Mouse (Mus musculus) heart, postnatal 0 days (tissue): ENCODE results near the gene Scn1b. TPM values are rescaled to one million over a fixed set of nuclear protein-coding genes. Genes with fewer than 3 reads are reported as not detected.

Source experiments
- ATAC-seq: fragments of 200-750 bp; cut with Nextera tagmentation; 2 replicates; pipeline ENCODE4 v1.8.0; 2017; ENCODE audit warnings: low read depth, moderate number of reproducible peaks, moderate library complexity; ENCODE audit not compliant: insufficient read depth
- DNase-seq: peaks from one replicate; pipeline ENCODE4 v3.0.0-alpha.2; 2016; ENCODE audit warnings: low spot score
- H3K27ac ChIP-seq: fragments of 300-500 bp; sonication (generic); 2 replicates; pipeline ENCODE4 v1.5.1; 2014; ENCODE audit warnings: low read depth, mild to moderate bottlenecking
- H3K27me3 ChIP-seq: fragments of 300-500 bp; sonication (generic); 2 replicates; pipeline ENCODE4 v1.6.1; 2014; ENCODE audit warnings: low read length, mixed read lengths; ENCODE audit not compliant: control insufficient read depth, insufficient read depth
- H3K36me3 ChIP-seq: fragments of 300-500 bp; sonication (generic); replicated peaks from 2 replicates; pipeline ENCODE4 v1.6.1; 2014; ENCODE audit warnings: low read length, mixed read lengths; ENCODE audit not compliant: control insufficient read depth, insufficient read depth
- H3K4me1 ChIP-seq: fragments of 300-500 bp; sonication (generic); 2 replicates; pipeline ENCODE4 v1.6.1; 2014; ENCODE audit warnings: antibody characterized with exemption; ENCODE audit not compliant: control insufficient read depth, insufficient read depth
- H3K4me2 ChIP-seq: fragments of 300-500 bp; sonication (generic); 2 replicates; pipeline ENCODE4 v1.6.1; 2014; ENCODE audit warnings: low read depth, mild to moderate bottlenecking, low read length, moderate library complexity
- H3K4me3 ChIP-seq: fragments of 300-500 bp; sonication (generic); 2 replicates; pipeline ENCODE4 v1.5.1; 2014; ENCODE audit warnings: low read depth, low read length
- H3K9ac ChIP-seq: fragments of 300-500 bp; sonication (generic); replicated peaks from 2 replicates; pipeline ENCODE4 v1.6.1; 2014; ENCODE audit warnings: low read depth, low read length, mixed read lengths
- H3K9me3 ChIP-seq: fragments of 300-500 bp; sonication (generic); replicated peaks from 2 replicates; pipeline ENCODE4 v1.6.1; 2016; ENCODE audit warnings: low read length; ENCODE audit not compliant: control insufficient read depth
- CTCF ChIP-seq: IDR thresholded peaks from 2 replicates; pipeline ENCODE4 v1.5.1; 2016; ENCODE audit warnings: antibody characterized with exemption, control low read depth, low read depth
- EP300 ChIP-seq: IDR thresholded peaks from 2 replicates; pipeline ENCODE4 v1.6.1; 2016; ENCODE audit warnings: antibody characterized with exemption, low read depth
- WGBS: fragments of 180-500 bp; shearing (Covaris S2); extraction: QIAGEN DNeasy Blood & Tissue Kit; methylation state at CpG from one replicate; pipeline ENCODE4 v1.1.7; 2014; 5-methylcytosine and 5-hydroxymethylcytosine counted together
- polyA plus RNA-seq: library from polyadenylated mRNA; unstranded; fragments of >200 nt; fragmentation: Nextera tagmentation; extraction: Ambion mirVana; gene quantifications from 2 replicates; pipeline ENCODE4 v1.2.1, GENCODE M21; 2015
- total RNA-seq: library from RNA; depleted of rRNA; stranded (reverse); fragments of >200 nt; gene quantifications from 2 replicates; pipeline ENCODE4 v1.2.3, GENCODE M21; 2014; ENCODE audit warnings: low replicate concordance

Scn1b gene
- total and polyA plus RNA-seq, 2 experiments from 2014 or later: 4.2 to 4.7 TPM

GRCm38 (mm10) chr7:31151301-31152241, 24.8 kb upstream of the Scn1b start:
- Histone ChIP-seq H3K4me3 (peak overlapping the region; percentile 85), H3K4me2 (peak overlapping the region; percentile 87), H3K4me1 (peaks cover 47% of the 10 kb centered on the region), H3K36me3 (no peaks in the 10 kb centered on the region), H3K27ac (peak overlapping the region; percentile 98), H3K9me3 (no peaks in the 10 kb centered on the region), H3K9ac (peak overlapping the region; percentile 88), H3K27me3 (no peaks in the 10 kb centered on the region)
- ATAC-seq (peak; percentile 63), DNase-seq (peak; percentile 77)
- whole genome bisulfite sequencing: 6% methylated on average over 23 of the region's 23 CpGs
- TF ChIP-seq EP300: no peak
- TF ChIP-seq CTCF: no peak

GRCm38 (mm10) chr7:31150566-31151300, 23.9 kb upstream of the Scn1b start:
- Histone ChIP-seq H3K27ac (peak overlapping the region; percentile 98), H3K9me3 (no peaks in the 10 kb centered on the region), H3K36me3 (no peaks in the 10 kb centered on the region), H3K9ac (peak overlapping the region; percentile 88), H3K4me1 (peaks cover 44% of the 10 kb centered on the region), H3K4me3 (peak overlapping the region; percentile 85), H3K4me2 (peak overlapping the region; percentile 87), H3K27me3 (no peaks in the 10 kb centered on the region)
- DNase-seq (peak; percentile 79), ATAC-seq (peak; percentile 86)
- TF ChIP-seq EP300 (no peak), CTCF (peak; percentile 3; the same call in 1 of the 2 replicates)
- under 1% methylated on average over 63 of the region's 63 CpGs for WGBS

GRCm38 (mm10) chr7:31149751-31150565, 23.2 kb upstream of the Scn1b start:
- H3K4me3 ChIP-seq: peak overlapping the region; percentile 85
- H3K36me3 ChIP-seq: no peaks in the 10 kb centered on the region
- no peaks in the 10 kb centered on the region for H3K9me3 ChIP-seq
- H3K4me2 ChIP-seq: peak overlapping the region; percentile 87
- no peaks in the 10 kb centered on the region for H3K27me3 ChIP-seq
- H3K9ac ChIP-seq: peak overlapping the region; percentile 88
- 4% methylated on average over 20 of the region's 20 CpGs for WGBS
- DNase-seq: no peak
- no peak for ATAC-seq
- H3K4me1 ChIP-seq: peaks cover 38% of the 10 kb centered on the region
- peak overlapping the region; percentile 98 for H3K27ac ChIP-seq
- no peak for TF ChIP-seq CTCF
- no peak for TF ChIP-seq EP300

- H3K9me3 ChIP-seq: no peaks in the 10 kb centered on the region
- DNase-seq: no peak
- no peaks in the 10 kb centered on the region for H3K36me3 ChIP-seq
- H3K4me1 ChIP-seq: peaks cover 38% of the 10 kb centered on the region
- H3K4me2 ChIP-seq: peak overlapping the region; percentile 87
- TF ChIP-seq EP300: no peak
- no peak for TF ChIP-seq CTCF
- H3K4me3 ChIP-seq: peak overlapping the region; percentile 85
- H3K9ac ChIP-seq: peak overlapping the region; percentile 88; the same call in 1 of the 2 replicates
- ATAC-seq: no peak
- H3K27me3 ChIP-seq: no peaks in the 10 kb centered on the region
- H3K27ac ChIP-seq: peak overlapping the region; percentile 98
- 38% methylated on average over 9 of the region's 9 CpGs for WGBS
Observed at GRCm38 (mm10) chr7:31149271-31149670, 22.5 kb upstream of the Scn1b start.

GRCm38 (mm10) chr7:31148756-31149155, 22.0 kb upstream of the Scn1b start:
- Histone ChIP-seq H3K27ac (peak overlapping the region; percentile 74), H3K9ac (peak overlapping the region; percentile 33), H3K36me3 (peaks cover under 1% of the 10 kb centered on the region; the same call in 1 of the 2 replicates), H3K4me1 (peaks cover 38% of the 10 kb centered on the region), H3K4me2 (peak overlapping the region; percentile 87), H3K9me3 (no peaks in the 10 kb centered on the region), H3K27me3 (no peaks in the 10 kb centered on the region), H3K4me3 (peak overlapping the region; percentile 85)
- 6% methylated on average over 8 of the region's 9 CpGs for WGBS
- TF ChIP-seq EP300 (no peak), CTCF (no peak)
- ATAC-seq (peak; percentile 10; the same call in 1 of the 2 replicates), DNase-seq (peak; percentile 64)
